In genomic region chr5:134897596-134897995, GRCm38 (mm10) we compare ENCODE assay signal across 26 mouse cellular contexts. TPM values are rescaled to one million over a fixed set of nuclear protein-coding genes. Genes with fewer than 3 reads are reported as not detected.
DNase-seq lines count a peak whose midpoint lies in the region; ATAC-seq and TF ChIP-seq lines count a peak whose summit lies in the region.
"Had no signal": no experiment of that assay in that cellular context is flagged by ENCODE, and none has a peak within 500 bp of the region (broad histone marks: within the 10 kb centered on the region; RNA-seq: fewer than 3 reads in every experiment).

No protein-coding gene starts in this region.

- TF ChIP-seq POLR2A in lung, adult 2 months (IDR thresholded peaks at IDR 0.05; ENCODE audit: borderline replicate concordance, extremely low read depth, low read depth, low read length) = no peak

- H3K4me3 ChIP-seq in lung, embryonic 14.5 days (ENCODE audit: low read depth, low read length) = no peak overlapping the region
- H3K4me3 ChIP-seq in lung, adult 2 months (replicated peaks; ENCODE audit: extremely low read depth, low read depth, low read length) = no peak overlapping the region
- no peak overlapping the region for H3K4me3 ChIP-seq in intestine, embryonic 16.5 days (ENCODE audit: low read length)
- H3K4me3 ChIP-seq in hindbrain, embryonic 16.5 days (ENCODE audit: low read length) = no peak overlapping the region
- H3K4me3 ChIP-seq: embryonic facial prominence, embryonic 13.5 days; forebrain, embryonic 12.5 days; gastrocnemius, adult 2 months; hindbrain, embryonic 10.5 days; layer of hippocampus, adult 2 months; midbrain, embryonic 15.5 days; myocyte had no signal

- peak; percentile 62 for DNase-seq in lung, embryonic 14.5 days
- DNase-seq in lung, adult 2 months = no peak
- DNase-seq in lung, postnatal 14 days = peak; percentile 43
- DNase-seq in adipocyte (ENCODE audit: low spot score) = no peak
- no peak for DNase-seq in layer of hippocampus, adult 18-20 months (ENCODE audit: low spot score in 2 of 2)
- DNase-seq: adrenal gland, postnatal 10 days; cerebellum, adult 9-10 months; kidney, adult 9 months; liver, postnatal 0 days; thymus, postnatal 14 days had no signal

- H3K27me3 ChIP-seq in lung, embryonic 14.5 days (ENCODE audit: insufficient read depth, low read length) = no peaks in the 10 kb centered on the region
- no peaks in the 10 kb centered on the region for H3K27me3 ChIP-seq in intestine, embryonic 16.5 days (replicated peaks; ENCODE audit: control insufficient read depth, insufficient read depth, low read length)
- H3K27me3 ChIP-seq in hindbrain, embryonic 16.5 days (replicated peaks; ENCODE audit: control insufficient read depth, insufficient read depth, low read length) = no peaks in the 10 kb centered on the region
- H3K27me3 ChIP-seq: embryonic facial prominence, embryonic 13.5 days; forebrain, embryonic 12.5 days; midbrain, embryonic 15.5 days had no signal

- no peak overlapping the region for H3K9ac ChIP-seq in lung, embryonic 14.5 days
- peak overlapping the region; percentile 54; the same call in 1 of the 2 replicates for H3K9ac ChIP-seq in intestine, embryonic 16.5 days (ENCODE audit: low read depth, low read length)
- no peak overlapping the region for H3K9ac ChIP-seq in hindbrain, embryonic 16.5 days (ENCODE audit: low read depth, low read length)
- H3K9ac ChIP-seq: embryonic facial prominence, embryonic 13.5 days; forebrain, embryonic 12.5 days; liver, postnatal 0 days; midbrain, embryonic 15.5 days had no signal

- no peak overlapping the region for H3K4me2 ChIP-seq in lung, embryonic 14.5 days
- H3K4me2 ChIP-seq in intestine, embryonic 16.5 days (ENCODE audit: low read depth, low read length) = no peak overlapping the region
- no peak overlapping the region for H3K4me2 ChIP-seq in hindbrain, embryonic 16.5 days (ENCODE audit: low read length)
- H3K4me2 ChIP-seq: embryonic facial prominence, embryonic 13.5 days; forebrain, embryonic 12.5 days; midbrain, embryonic 15.5 days had no signal

- no peaks in the 10 kb centered on the region for H3K36me3 ChIP-seq in lung, embryonic 14.5 days (ENCODE audit: insufficient read depth)
- no peaks in the 10 kb centered on the region for H3K36me3 ChIP-seq in intestine, embryonic 16.5 days (ENCODE audit: control insufficient read depth, insufficient read depth, low read length)
- no peaks in the 10 kb centered on the region for H3K36me3 ChIP-seq in hindbrain, embryonic 16.5 days (ENCODE audit: control insufficient read depth, insufficient read depth, low read length)
- H3K36me3 ChIP-seq: embryonic facial prominence, embryonic 13.5 days; forebrain, embryonic 12.5 days; hindbrain, embryonic 10.5 days; midbrain, embryonic 15.5 days had no signal

- TF ChIP-seq CTCF in lung, embryonic 14.5 days (IDR thresholded peaks at IDR 0.05; ENCODE audit: low read depth) = no peak
- TF ChIP-seq CTCF in lung, adult 2 months (IDR thresholded peaks at IDR 0.05; ENCODE audit: insufficient read depth, low read length) = no peak

- H3K27ac ChIP-seq in lung, embryonic 14.5 days (ENCODE audit: low read depth) = peak overlapping the region; percentile 1; the same call in 1 of the 2 replicates
- H3K27ac ChIP-seq in intestine, embryonic 16.5 days (ENCODE audit: low read length) = peak overlapping the region; percentile 23; the same call in 1 of the 2 replicates
- no peak overlapping the region for H3K27ac ChIP-seq in hindbrain, embryonic 16.5 days (ENCODE audit: low read depth, low read length)
- H3K27ac ChIP-seq: embryonic facial prominence, embryonic 13.5 days; forebrain, embryonic 12.5 days; gastrocnemius, adult 2 months; hindbrain, embryonic 10.5 days; layer of hippocampus, adult 2 months; midbrain, embryonic 15.5 days had no signal

- H3K9me3 ChIP-seq in lung, embryonic 14.5 days (ENCODE audit: low read depth, low read length) = no peaks in the 10 kb centered on the region
- no peaks in the 10 kb centered on the region for H3K9me3 ChIP-seq in intestine, embryonic 16.5 days (ENCODE audit: control insufficient read depth, low read length)
- no peaks in the 10 kb centered on the region for H3K9me3 ChIP-seq in hindbrain, embryonic 16.5 days (ENCODE audit: control insufficient read depth, low read length)
- H3K9me3 ChIP-seq: embryonic facial prominence, embryonic 13.5 days; forebrain, embryonic 12.5 days; hindbrain, embryonic 10.5 days; midbrain, embryonic 15.5 days had no signal

- WGBS in lung, embryonic 14.5 days = 31% methylated on average over 17 of the region's 17 CpGs
- WGBS in lung, adult 2 months = 39% methylated on average over 17 of the region's 17 CpGs
- 39% methylated on average over 17 of the region's 17 CpGs for WGBS in intestine, embryonic 16.5 days
- WGBS in hindbrain, embryonic 16.5 days = 78% methylated on average over 17 of the region's 17 CpGs

- H3K4me1 ChIP-seq in lung, embryonic 14.5 days (ENCODE audit: insufficient read depth) = 0 out of 2 replicates have a peak, but pooled peaks cover 13% of the 10 kb centered on the region
- no peaks in the 10 kb centered on the region; the same call in 1 of the 2 replicates for H3K4me1 ChIP-seq in lung, adult 2 months (ENCODE audit: control insufficient read depth, insufficient read depth, low read length)
- peaks cover 13% of the 10 kb centered on the region for H3K4me1 ChIP-seq in intestine, embryonic 16.5 days (ENCODE audit: control insufficient read depth, insufficient read depth, low read length)
- no peaks in the 10 kb centered on the region; the same call in 1 of the 2 replicates for H3K4me1 ChIP-seq in hindbrain, embryonic 16.5 days (ENCODE audit: control insufficient read depth, insufficient read depth, low read depth, low read length)

- no peak for ATAC-seq in lung, embryonic 14.5 days (ENCODE audit: insufficient read depth)
- ATAC-seq in intestine, embryonic 16.5 days = 0 out of 2 replicates have a peak, but pooled peaks have one; percentile 27
- ATAC-seq in hindbrain, embryonic 16.5 days = no peak
- ATAC-seq: liver, postnatal 0 days; midbrain, embryonic 15.5 days had no signal

RNA-seq across cellular contexts. Expression of gene Tmem270, which starts 8.9 kb away (rescaled TPM):
- polyA plus RNA-seq in lung, embryonic 14.5 days (2014; fragmentation: Nextera tagmentation; extraction: Ambion mirVana) = not detected in 2 replicates
- not detected in 2 replicates for polyA plus RNA-seq in lung, adult 2 months (2012; rRNA removed)
- not detected in 2 replicates for polyA plus RNA-seq in intestine, embryonic 16.5 days (2015; fragmentation: Nextera tagmentation; extraction: Ambion mirVana)
- polyA plus RNA-seq in hindbrain, embryonic 16.5 days (2015; fragmentation: Nextera tagmentation; extraction: Ambion mirVana) = not detected in 2 replicates
- not detected for total RNA-seq in layer of hippocampus, adult 18-20 months (2021)
- total RNA-seq: adrenal gland, postnatal 10 days; common myeloid progenitor, adult 5-6 weeks; gastrocnemius, adult 2 months; granulocyte monocyte progenitor cell, adult 5-6 weeks; layer of hippocampus, adult 2 months; left cerebral cortex, postnatal 36 days; liver, adult 2 months; megakaryocyte-erythroid progenitor cell, adult 5-6 weeks had no signal
- polyA plus RNA-seq: embryonic facial prominence, embryonic 13.5 days; forebrain, embryonic 12.5 days; heart, embryonic 16.5 days; hindbrain, embryonic 10.5 days; liver, adult 2 months; liver, postnatal 0 days; midbrain, embryonic 15.5 days; myocyte; neural tube, embryonic 14.5 days had no signal

RNA-seq across cellular contexts. Expression of gene Cldn13, which starts 17.7 kb away (rescaled TPM):
- polyA plus RNA-seq in lung, embryonic 14.5 days (2014; fragmentation: Nextera tagmentation; extraction: Ambion mirVana) = 0.39 TPM in 1 of 2 replicates, not detected in the other
- polyA plus RNA-seq in lung, adult 2 months (2012; rRNA removed) = not detected in 2 replicates
- polyA plus RNA-seq in intestine, embryonic 16.5 days (2015; fragmentation: Nextera tagmentation; extraction: Ambion mirVana) = 2.1 and 6.4 TPM in 2 replicates
- polyA plus RNA-seq in hindbrain, embryonic 16.5 days (2015; fragmentation: Nextera tagmentation; extraction: Ambion mirVana) = not detected in 2 replicates
- total RNA-seq in layer of hippocampus, adult 18-20 months (2021) = not detected
- total RNA-seq: gastrocnemius, adult 2 months; granulocyte monocyte progenitor cell, adult 5-6 weeks; layer of hippocampus, adult 2 months; left cerebral cortex, postnatal 36 days; liver, adult 2 months had no signal
- polyA plus RNA-seq: liver, adult 2 months; midbrain, embryonic 15.5 days; myocyte had no signal

RNA-seq across cellular contexts. Expression of gene Mettl27, which starts 34.6 kb away (rescaled TPM):
- polyA plus RNA-seq in lung, embryonic 14.5 days (2014; fragmentation: Nextera tagmentation; extraction: Ambion mirVana) = 23.0 and 23.9 TPM in 2 replicates
- polyA plus RNA-seq in lung, adult 2 months (2012; rRNA removed) = 16.3 and 23.2 TPM in 2 replicates
- 27.2 TPM in 2 replicates for polyA plus RNA-seq in intestine, embryonic 16.5 days (2015; fragmentation: Nextera tagmentation; extraction: Ambion mirVana)
- polyA plus RNA-seq in hindbrain, embryonic 16.5 days (2015; fragmentation: Nextera tagmentation; extraction: Ambion mirVana) = 5.2 and 7.0 TPM in 2 replicates
- 1 to 10 TPM; 7.5 to 8.6 TPM for total RNA-seq in layer of hippocampus, adult 18-20 months (2021)

RNA-seq across cellular contexts. Expression of gene Cldn4, which starts 49.1 kb away (rescaled TPM):
- polyA plus RNA-seq in lung, embryonic 14.5 days (2014; fragmentation: Nextera tagmentation; extraction: Ambion mirVana) = 41.9 and 42.4 TPM in 2 replicates
- 9.2 and 18.9 TPM in 2 replicates for polyA plus RNA-seq in lung, adult 2 months (2012; rRNA removed)
- 48.7 and 54.2 TPM in 2 replicates for polyA plus RNA-seq in intestine, embryonic 16.5 days (2015; fragmentation: Nextera tagmentation; extraction: Ambion mirVana)
- not detected in 2 replicates for polyA plus RNA-seq in hindbrain, embryonic 16.5 days (2015; fragmentation: Nextera tagmentation; extraction: Ambion mirVana)
- total RNA-seq in layer of hippocampus, adult 18-20 months (2021) = not detected
- total RNA-seq: common myeloid progenitor, adult 5-6 weeks; gastrocnemius, adult 2 months; granulocyte monocyte progenitor cell, adult 5-6 weeks; layer of hippocampus, adult 2 months; left cerebral cortex, postnatal 36 days; megakaryocyte-erythroid progenitor cell, adult 5-6 weeks had no signal
- polyA plus RNA-seq: midbrain, embryonic 15.5 days; myocyte; neural tube, embryonic 14.5 days had no signal

Comparison
In these comparisons a context has a peak if more than half of its experiments do, and no peak if none do; other contexts are left out.
1. DNase-seq: peak in lung, embryonic 14.5 days (single experiment) and lung, postnatal 14 days (single experiment); none in lung, adult 2 months (single experiment), adipocyte (single experiment) and layer of hippocampus, adult 18-20 months (0 of 2).